In the genomic region with DNA sequence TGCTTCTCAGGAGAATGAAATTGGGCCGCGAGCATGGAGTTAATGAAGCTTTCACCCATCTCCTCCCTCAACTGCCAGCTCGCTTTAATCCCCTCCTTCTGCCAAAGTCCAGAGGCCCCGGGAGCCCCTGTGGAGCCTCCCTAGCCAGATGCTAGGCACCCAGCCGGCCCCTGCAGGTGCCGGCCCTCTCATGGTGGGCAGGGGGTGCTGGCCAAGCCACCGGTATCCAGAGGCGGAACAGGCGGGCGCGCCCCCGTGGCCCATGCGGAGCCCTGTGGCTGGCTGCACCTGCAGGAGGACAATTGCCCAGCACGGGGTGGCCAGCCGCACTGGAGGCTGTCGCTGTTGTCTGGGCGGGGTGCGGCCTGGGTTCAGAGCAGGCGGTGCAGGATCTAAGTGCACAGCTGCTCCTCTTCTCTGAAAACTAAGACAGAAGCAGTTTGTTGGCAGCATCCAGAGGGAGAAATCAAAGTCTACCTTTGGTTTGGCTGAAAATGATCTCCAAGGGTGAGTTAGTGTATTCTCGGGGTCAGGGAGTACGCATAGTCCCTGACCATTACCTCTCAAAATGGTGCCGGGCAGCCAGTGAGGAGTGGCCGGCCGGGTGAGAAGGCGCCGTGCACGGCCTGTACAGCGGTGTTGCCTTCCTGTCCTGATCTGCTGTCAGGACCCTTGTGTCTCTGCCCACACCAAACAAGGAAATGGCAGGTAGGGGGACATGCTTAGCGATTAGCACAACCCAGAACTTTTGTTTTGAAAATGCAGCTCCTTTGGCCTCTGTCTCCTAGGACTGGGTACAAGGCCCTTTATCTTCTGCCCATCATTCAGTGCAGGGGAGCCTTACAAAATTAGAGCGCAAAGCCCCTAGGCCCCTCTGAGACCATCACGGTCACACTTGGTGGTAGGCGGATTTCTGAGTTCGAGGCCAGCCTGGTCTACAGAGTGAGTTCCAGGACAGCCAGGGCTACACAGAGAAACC, we compare ENCODE assay signal across 7 mouse cellular contexts.
DNase-seq lines count a peak whose midpoint lies in the region; ATAC-seq and TF ChIP-seq lines count a peak whose summit lies in the region.

No protein-coding gene starts in this region.

- 0 out of 2 replicates have a peak, but pooled peaks have one; percentile 7 for TF ChIP-seq CTCF in intestine, postnatal 0 days (IDR thresholded peaks at IDR 0.05; ENCODE audit: low read depth)
- TF ChIP-seq CTCF in lung, postnatal 0 days (IDR thresholded peaks at IDR 0.05) = no peak

- H3K27ac ChIP-seq in intestine, postnatal 0 days (ENCODE audit: low read depth, low read length) = peak overlapping the region; percentile 72
- peak overlapping the region; percentile 95 for H3K27ac ChIP-seq in midbrain, embryonic 10.5 days (replicated peaks)
- H3K27ac ChIP-seq in lung, postnatal 0 days (ENCODE audit: low read length) = no peak overlapping the region

- no peaks in the 10 kb centered on the region for H3K9me3 ChIP-seq in intestine, postnatal 0 days (ENCODE audit: control insufficient read depth)
- no peaks in the 10 kb centered on the region for H3K9me3 ChIP-seq in midbrain, embryonic 10.5 days (replicated peaks)
- no peaks in the 10 kb centered on the region for H3K9me3 ChIP-seq in lung, postnatal 0 days (ENCODE audit: low read length)

- H3K4me3 ChIP-seq in intestine, postnatal 0 days (ENCODE audit: low read depth, low read length) = peak overlapping the region; percentile 37
- peak overlapping the region; percentile 52 for H3K4me3 ChIP-seq in midbrain, embryonic 10.5 days
- no peak overlapping the region for H3K4me3 ChIP-seq in lung, postnatal 0 days (ENCODE audit: low read depth, low read length)

- 0 out of 2 replicates have a peak, but pooled peaks cover 9% of the 10 kb centered on the region for H3K4me1 ChIP-seq in intestine, postnatal 0 days (replicated peaks; ENCODE audit: control insufficient read depth, insufficient read depth, low read length)
- H3K4me1 ChIP-seq in midbrain, embryonic 10.5 days = peaks cover 93% of the 10 kb centered on the region
- H3K4me1 ChIP-seq in lung, postnatal 0 days (ENCODE audit: insufficient read depth, low read depth, low read length) = no peaks in the 10 kb centered on the region

- peak overlapping the region; percentile 64 for H3K4me2 ChIP-seq in intestine, postnatal 0 days (replicated peaks; ENCODE audit: low read depth)
- H3K4me2 ChIP-seq in lung, postnatal 0 days (replicated peaks; ENCODE audit: low read depth, low read length) = no peak overlapping the region

- TF ChIP-seq EP300 in lung, postnatal 0 days (IDR thresholded peaks at IDR 0.05) = no peak

- peak; percentile 90 for ATAC-seq in intestine, postnatal 0 days
- no peak for ATAC-seq in lung, postnatal 0 days

- 41% methylated on average over 33 of the region's 33 CpGs for WGBS in intestine, postnatal 0 days
- 17% methylated on average over 33 of the region's 33 CpGs for WGBS in midbrain, embryonic 10.5 days
- 69% methylated on average over 33 of the region's 33 CpGs for WGBS in lung, postnatal 0 days

- DNase-seq in Muller cell, postnatal 12 days (ENCODE audit: inconsistent ontology term) = peak; percentile 84
- DNase-seq in embryo, embryonic 10.5 days (ENCODE audit: low spot score) = peak; percentile 60
- DNase-seq in midbrain, embryonic 10.5 days (ENCODE audit: low spot score) = peak; percentile 77
- DNase-seq in adrenal gland, adult 2 months = no peak
- DNase-seq in T-cell, adult 2 months (ENCODE audit: low spot score) = no peak
- no peak for DNase-seq in lung, postnatal 0 days (ENCODE audit: low spot score)

- H3K36me3 ChIP-seq in intestine, postnatal 0 days (ENCODE audit: control insufficient read depth, insufficient read depth) = no peaks in the 10 kb centered on the region
- H3K36me3 ChIP-seq in midbrain, embryonic 10.5 days = no peaks in the 10 kb centered on the region
- no peaks in the 10 kb centered on the region for H3K36me3 ChIP-seq in lung, postnatal 0 days (ENCODE audit: insufficient read depth, low read length)

- H3K27me3 ChIP-seq in intestine, postnatal 0 days (replicated peaks; ENCODE audit: control insufficient read depth, insufficient read depth, low read length) = no peaks in the 10 kb centered on the region
- no peaks in the 10 kb centered on the region for H3K27me3 ChIP-seq in midbrain, embryonic 10.5 days (ENCODE audit: low read depth, poor library complexity, severe bottlenecking)
- H3K27me3 ChIP-seq in lung, postnatal 0 days (replicated peaks; ENCODE audit: insufficient read depth, low read length) = no peaks in the 10 kb centered on the region

- no peak overlapping the region; the same call in 1 of the 2 replicates for H3K9ac ChIP-seq in intestine, postnatal 0 days (ENCODE audit: low read depth, low read length)
- H3K9ac ChIP-seq in lung, postnatal 0 days (replicated peaks; ENCODE audit: low read depth) = no peak overlapping the region

Comparison
In these comparisons a context has a peak if more than half of its experiments do, and no peak if none do; other contexts are left out.
1. DNase-seq: peak in Muller cell, postnatal 12 days (single experiment), embryo, embryonic 10.5 days (single experiment) and midbrain, embryonic 10.5 days (single experiment); none in adrenal gland, adult 2 months (single experiment), T-cell, adult 2 months (single experiment) and lung, postnatal 0 days (single experiment).